Mouse (Mus musculus): ENCODE measurements at regions not wholly inside any gene's neighbourhood (a gene's known extent, or its start where the extent isn't known, plus 50 kb on each side); places are given as distances from the start of the nearest gene placed in this dataset.

DNA sequence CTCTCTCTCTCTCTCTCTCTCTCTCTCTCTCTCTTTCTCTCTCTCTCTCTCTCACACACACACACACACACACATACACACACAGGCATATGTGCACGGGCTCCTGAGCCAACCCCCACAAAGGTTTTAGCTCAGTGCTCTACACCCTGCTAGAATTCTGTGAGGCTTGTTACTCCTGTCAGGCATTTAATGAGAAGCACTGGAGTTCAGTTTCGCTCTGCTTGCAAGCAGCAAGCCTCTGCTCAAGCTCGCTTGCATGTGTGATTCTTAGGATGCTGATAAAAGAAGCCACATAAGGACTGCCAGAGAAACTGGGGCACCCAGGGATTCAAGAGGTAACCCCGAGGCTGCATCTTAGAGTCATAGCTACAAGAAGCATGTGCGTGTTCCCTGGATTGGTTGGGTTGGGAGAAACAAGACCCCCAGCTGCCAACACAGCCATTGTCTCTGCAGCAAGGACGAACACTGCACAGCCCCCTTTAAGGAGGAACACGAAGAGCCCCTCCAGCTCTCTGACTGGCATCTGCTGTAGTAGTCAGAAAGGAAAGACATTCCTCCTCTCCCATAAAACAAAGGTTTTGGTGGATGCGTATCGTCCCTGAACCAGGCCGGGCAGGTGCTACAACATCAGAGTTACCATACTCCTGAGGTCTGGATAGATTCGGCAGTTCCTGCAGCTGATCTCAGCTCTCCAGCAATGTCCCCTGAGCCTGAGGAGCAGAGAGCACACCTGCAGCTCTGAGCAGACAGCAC is 62.4 kb upstream of the Cdh4 start:
- no peak for DNase-seq

- no peak for DNase-seq
Measured at GRCm38 (mm10) chr2:179380444-179380705, 61.9 kb upstream of the Cdh4 start.

DNA sequence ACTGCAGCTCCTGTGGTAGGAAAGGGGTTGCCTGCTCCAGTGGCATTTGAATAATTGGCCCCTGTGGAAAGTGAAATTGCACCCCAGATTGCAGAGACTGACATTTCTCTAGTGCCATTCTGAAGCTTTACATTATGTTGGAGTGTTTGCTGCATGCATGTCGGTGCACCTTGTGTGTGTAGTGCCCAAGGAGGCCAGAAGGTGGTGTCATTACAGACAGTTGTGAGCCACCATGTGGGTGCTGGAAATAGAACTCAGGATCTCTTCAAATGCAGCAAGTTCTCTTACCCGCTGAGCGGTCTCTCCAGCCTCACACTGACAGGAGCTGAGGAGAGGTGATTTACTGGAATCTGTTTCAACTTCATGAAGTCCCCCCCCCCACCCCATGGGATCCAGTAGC is 60.3 kb upstream of the Cdh4 start:
- no peak for DNase-seq

GRCm38 (mm10) chr2:179382594-179382993 is 59.6 kb upstream of the Cdh4 start:
- peak; percentile 2 to 5 for DNase-seq

DNA sequence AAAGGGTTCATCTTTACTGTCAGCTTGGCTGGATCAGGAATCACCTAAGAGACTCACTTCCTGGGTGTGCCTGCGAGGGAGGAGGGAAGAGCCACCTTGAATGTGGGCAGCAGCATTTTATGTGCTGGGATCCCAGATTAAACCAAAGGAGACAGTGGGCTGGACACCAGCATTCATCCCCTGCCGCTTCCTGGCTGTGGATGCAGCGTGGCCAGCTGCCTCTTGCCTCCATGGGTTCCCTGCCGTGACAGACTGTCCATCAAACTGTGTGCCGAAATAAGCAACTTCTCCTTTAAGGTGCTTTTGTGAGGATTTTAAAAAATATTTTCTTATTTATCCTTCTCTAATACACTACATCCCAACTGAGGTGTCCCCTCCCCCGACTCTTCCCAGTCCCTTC is 55.4 kb upstream of the Cdh4 start:
- no peak for DNase-seq

GRCm38 (mm10) chr2:179390486-179390885 is 51.7 kb upstream of the Cdh4 start:
- DNase-seq: no peak

GRCm38 (mm10) chr2:179390924-179391461 is 51.2 kb upstream of the Cdh4 start:
- DNase-seq: no peak
